Mouse (Mus musculus): ENCODE results near the gene Pam16.

DNA sequence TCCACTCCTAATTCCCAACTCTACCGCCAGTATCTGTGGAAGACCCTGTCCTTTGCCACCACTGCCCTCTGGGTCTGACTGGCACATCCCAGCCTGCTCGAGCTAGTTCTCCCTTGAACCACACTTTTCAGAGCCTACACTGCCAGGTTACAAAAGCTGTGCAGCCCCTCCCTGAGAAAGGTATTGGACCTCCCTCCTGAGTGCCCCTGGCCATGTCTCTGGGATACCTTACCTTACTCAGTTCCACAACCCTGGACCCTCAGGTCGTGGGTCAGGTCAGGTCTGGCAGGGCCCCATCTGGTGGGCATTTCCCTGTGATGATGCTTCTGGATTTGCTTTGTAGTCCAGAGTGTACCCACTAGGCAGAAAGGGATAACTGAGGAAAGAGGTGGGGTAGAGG is 25.2 kb downstream of the Pam16 start:
- TF ChIP-seq POLR2A (IDR thresholded peaks at IDR 0.05; ENCODE audit: insufficient read depth, low read length) = no peak
- TF ChIP-seq CTCF (IDR thresholded peaks at IDR 0.05; ENCODE audit: low read depth, low read length) = no peak
